Mouse (Mus musculus): Measurements from ENCODE around the gene Olfr733. TPM values are rescaled to one million over a fixed set of nuclear protein-coding genes. Genes with fewer than 3 reads are reported as not detected.

The Olfr733 gene
- polyA plus RNA-seq (2012; rRNA removed) = not detected in 2 replicates

GRCm38 (mm10) chr14:50301422-50301821 lies at the start of gene Olfr733:
TSS of gene Olfr733 (minus strand) at chr14:50301522.
- no peak for DNase-seq (ENCODE audit: low read depth, low spot score)

- no peak for DNase-seq (ENCODE audit: low read depth, low spot score)
Measured at GRCm38 (mm10) chr14:50348796-50349195, 47.5 kb upstream of the Olfr733 start, which contains the start of gene Olfr735. TSS of gene Olfr735 (minus strand) at chr14:50348872.

GRCm38 (mm10) chr14:50326661-50327060 lies 25.3 kb upstream of the Olfr733 start, which contains the start of gene Olfr734:
TSS of gene Olfr734 (minus strand) at chr14:50326761.
- no peak for DNase-seq (ENCODE audit: low read depth, low spot score)
- 54% methylated on average over 1 of the region's 1 CpGs for WGBS

More at GRCm38 (mm10) chr14:50348796-50349195, 47.5 kb upstream of the Olfr733 start, which contains the start of gene Olfr735:
- WGBS = 81% methylated on average over 2 of the region's 2 CpGs

GRCm38 (mm10) chr14:50284106-50284505 lies 17.2 kb downstream of the Olfr733 start, which contains the start of gene Olfr732:
TSS of gene Olfr732 (minus strand) at chr14:50284206.
- DNase-seq (ENCODE audit: low read depth, low spot score) = no peak
- 90% methylated on average over 1 of the region's 1 CpGs for WGBS

Other genes starting within 250 kb of the Olfr733 start
- gene Olfr726, start 210.6 kb downstream of the Olfr733 start, polyA plus RNA-seq (2012; rRNA removed) = not detected in 2 replicates
- gene Olfr727, start 178.3 kb downstream of the Olfr733 start, polyA plus RNA-seq (2012; rRNA removed) = not detected in 2 replicates
- not detected in 2 replicates for gene Olfr728, start 158.8 kb downstream of the Olfr733 start, polyA plus RNA-seq (2012; rRNA removed)
- gene Olfr729, start 148.6 kb downstream of the Olfr733 start, polyA plus RNA-seq (2012; rRNA removed) = not detected in 2 replicates
- gene Olfr730, start 113.3 kb downstream of the Olfr733 start, polyA plus RNA-seq (2012; rRNA removed) = not detected in 2 replicates
- gene Olfr731, start 59.7 kb downstream of the Olfr733 start, polyA plus RNA-seq (2012; rRNA removed) = not detected in 2 replicates
- gene Olfr732, start 17.3 kb downstream of the Olfr733 start, polyA plus RNA-seq (2012; rRNA removed) = not detected in 2 replicates
- not detected in 2 replicates for gene Olfr734, start 25.2 kb upstream of the Olfr733 start, polyA plus RNA-seq (2012; rRNA removed)
- gene Olfr735, start 47.4 kb upstream of the Olfr733 start, polyA plus RNA-seq (2012; rRNA removed) = not detected in 2 replicates
- 0.51 and 0.56 TPM in 2 replicates for gene Tlr11, start 56.4 kb upstream of the Olfr733 start, polyA plus RNA-seq (2012; rRNA removed)
- not detected in 2 replicates for gene Olfr736, start 79.6 kb upstream of the Olfr733 start, polyA plus RNA-seq (2012; rRNA removed)
- not detected in 2 replicates for gene Olfr738, start 106.0 kb upstream of the Olfr733 start, polyA plus RNA-seq (2012; rRNA removed)
- gene Olfr739, start 117.1 kb upstream of the Olfr733 start, polyA plus RNA-seq (2012; rRNA removed) = not detected in 2 replicates
- not detected in 2 replicates for gene Olfr740, start 144.0 kb upstream of the Olfr733 start, polyA plus RNA-seq (2012; rRNA removed)
- not detected in 2 replicates for gene Olfr741, start 171.2 kb upstream of the Olfr733 start, polyA plus RNA-seq (2012; rRNA removed)
- not detected in 2 replicates for gene Olfr742, start 202.1 kb upstream of the Olfr733 start, polyA plus RNA-seq (2012; rRNA removed)
- not detected in 2 replicates for gene Olfr743, start 220.3 kb upstream of the Olfr733 start, polyA plus RNA-seq (2012; rRNA removed)

All from large intestine, adult 2 months (tissue).